Mouse (Mus musculus): ENCODE data around the gene Cyp4f40. TPM values are rescaled to one million over a fixed set of nuclear protein-coding genes. Genes with fewer than 3 reads are reported as not detected.
A peak's percentile ranks its signal among the peaks of the same experiment; 100 is the strongest.

Cyp4f40 gene
- polyA plus RNA-seq, 1 experiment from 2014 or later: not detected

- Histone ChIP-seq H3K27ac (ENCODE audit: low read depth, low read length) (no peak overlapping the region), H3K36me3 (ENCODE audit: control insufficient read depth, insufficient read depth, low read length) (no peaks in the 10 kb centered on the region), H3K27me3 (ENCODE audit: control insufficient read depth, insufficient read depth, low read length) (no peaks in the 10 kb centered on the region), H3K9ac (ENCODE audit: low read length) (peak overlapping the region; percentile 54), H3K9me3 (ENCODE audit: control insufficient read depth, low read length) (no peaks in the 10 kb centered on the region), H3K4me1 (replicated peaks; ENCODE audit: control insufficient read depth, insufficient read depth, low read length) (no peaks in the 10 kb centered on the region; the same call in 1 of the 2 replicates), H3K4me2 (ENCODE audit: low read depth, low read length, severe bottlenecking) (peak overlapping the region; percentile 56), H3K4me3 (ENCODE audit: low read depth, low read length) (peak overlapping the region; percentile 33)
- ATAC-seq (replicated peaks; ENCODE audit: low FRiP score) (peak; percentile 67), DNase-seq (ENCODE audit: low spot score) (peak; percentile 94)
- WGBS: 2% methylated on average over 17 of the region's 17 CpGs
Observed at GRCm38 (mm10) chr17:32634972-32635314, 23.8 kb upstream of the Cyp4f40 start.

- no peaks in the 10 kb centered on the region for H3K36me3 ChIP-seq (ENCODE audit: control insufficient read depth, insufficient read depth, low read length)
- H3K9me3 ChIP-seq (ENCODE audit: control insufficient read depth, low read length): no peaks in the 10 kb centered on the region
- H3K4me3 ChIP-seq (ENCODE audit: low read depth, low read length): no peak overlapping the region
- H3K4me2 ChIP-seq (ENCODE audit: low read depth, low read length, severe bottlenecking): no peak overlapping the region
- no peaks in the 10 kb centered on the region for H3K27me3 ChIP-seq (ENCODE audit: control insufficient read depth, insufficient read depth, low read length)
- H3K4me1 ChIP-seq (replicated peaks; ENCODE audit: control insufficient read depth, insufficient read depth, low read length): no peaks in the 10 kb centered on the region; the same call in 1 of the 2 replicates
- H3K9ac ChIP-seq (ENCODE audit: low read length): no peak overlapping the region
- DNase-seq (ENCODE audit: low spot score) (no peak), ATAC-seq (replicated peaks; ENCODE audit: low FRiP score) (no peak)
- WGBS: 60% methylated on average over 3 of the region's 3 CpGs
- no peak overlapping the region for H3K27ac ChIP-seq (ENCODE audit: low read depth, low read length)
Observed at GRCm38 (mm10) chr17:32636341-32636740, 22.4 kb upstream of the Cyp4f40 start.

GRCm38 (mm10) chr17:32637151-32637550 lies 21.5 kb upstream of the Cyp4f40 start:
- no peak overlapping the region for H3K27ac ChIP-seq (ENCODE audit: low read depth, low read length)
- WGBS: 95% methylated on average over 2 of the region's 2 CpGs
- ATAC-seq (replicated peaks; ENCODE audit: low FRiP score) (no peak), DNase-seq (ENCODE audit: low spot score) (no peak)
- H3K9ac ChIP-seq (ENCODE audit: low read length): no peak overlapping the region
- H3K27me3 ChIP-seq (ENCODE audit: control insufficient read depth, insufficient read depth, low read length): no peaks in the 10 kb centered on the region
- H3K9me3 ChIP-seq (ENCODE audit: control insufficient read depth, low read length): no peaks in the 10 kb centered on the region
- H3K36me3 ChIP-seq (ENCODE audit: control insufficient read depth, insufficient read depth, low read length): no peaks in the 10 kb centered on the region
- H3K4me3 ChIP-seq (ENCODE audit: low read depth, low read length): no peak overlapping the region
- no peak overlapping the region for H3K4me2 ChIP-seq (ENCODE audit: low read depth, low read length, severe bottlenecking)
- H3K4me1 ChIP-seq (replicated peaks; ENCODE audit: control insufficient read depth, insufficient read depth, low read length): no peaks in the 10 kb centered on the region; the same call in 1 of the 2 replicates

GRCm38 (mm10) chr17:32646631-32647030 lies 12.1 kb upstream of the Cyp4f40 start:
- ATAC-seq (replicated peaks; ENCODE audit: low FRiP score) (no peak), DNase-seq (ENCODE audit: low spot score) (no peak)
- Histone ChIP-seq H3K27me3 (ENCODE audit: control insufficient read depth, insufficient read depth, low read length) (no peaks in the 10 kb centered on the region), H3K4me3 (ENCODE audit: low read depth, low read length) (no peak overlapping the region), H3K9ac (ENCODE audit: low read length) (no peak overlapping the region), H3K4me2 (ENCODE audit: low read depth, low read length, severe bottlenecking) (no peak overlapping the region), H3K27ac (ENCODE audit: low read depth, low read length) (no peak overlapping the region), H3K9me3 (ENCODE audit: control insufficient read depth, low read length) (no peaks in the 10 kb centered on the region), H3K36me3 (ENCODE audit: control insufficient read depth, insufficient read depth, low read length) (no peaks in the 10 kb centered on the region), H3K4me1 (replicated peaks; ENCODE audit: control insufficient read depth, insufficient read depth, low read length) (no peaks in the 10 kb centered on the region)
- WGBS: 91% methylated on average over 4 of the region's 4 CpGs

- DNase-seq (ENCODE audit: low spot score): no peak
- Histone ChIP-seq H3K27ac (ENCODE audit: low read depth, low read length) (no peak overlapping the region), H3K36me3 (ENCODE audit: control insufficient read depth, insufficient read depth, low read length) (no peaks in the 10 kb centered on the region), H3K27me3 (ENCODE audit: control insufficient read depth, insufficient read depth, low read length) (no peaks in the 10 kb centered on the region), H3K4me1 (replicated peaks; ENCODE audit: control insufficient read depth, insufficient read depth, low read length) (no peaks in the 10 kb centered on the region), H3K9me3 (ENCODE audit: control insufficient read depth, low read length) (no peaks in the 10 kb centered on the region), H3K4me3 (ENCODE audit: low read depth, low read length) (no peak overlapping the region), H3K4me2 (ENCODE audit: low read depth, low read length, severe bottlenecking) (no peak overlapping the region), H3K9ac (ENCODE audit: low read length) (no peak overlapping the region)
- WGBS: 90% methylated on average over 4 of the region's 4 CpGs
- ATAC-seq (replicated peaks; ENCODE audit: low FRiP score): no peak
Observed at GRCm38 (mm10) chr17:32653860-32654259, 4.8 kb upstream of the Cyp4f40 start.

GRCm38 (mm10) chr17:32657041-32657440 lies 1.7 kb upstream of the Cyp4f40 start:
- no peaks in the 10 kb centered on the region for H3K9me3 ChIP-seq (ENCODE audit: control insufficient read depth, low read length)
- no peak overlapping the region for H3K9ac ChIP-seq (ENCODE audit: low read length)
- no peak for DNase-seq (ENCODE audit: low spot score)
- H3K4me1 ChIP-seq (replicated peaks; ENCODE audit: control insufficient read depth, insufficient read depth, low read length): no peaks in the 10 kb centered on the region
- no peak overlapping the region for H3K4me3 ChIP-seq (ENCODE audit: low read depth, low read length)
- H3K27me3 ChIP-seq (ENCODE audit: control insufficient read depth, insufficient read depth, low read length): no peaks in the 10 kb centered on the region
- no peaks in the 10 kb centered on the region for H3K36me3 ChIP-seq (ENCODE audit: control insufficient read depth, insufficient read depth, low read length)
- no peak for ATAC-seq (replicated peaks; ENCODE audit: low FRiP score)
- no peak overlapping the region for H3K27ac ChIP-seq (ENCODE audit: low read depth, low read length)
- no peak overlapping the region for H3K4me2 ChIP-seq (ENCODE audit: low read depth, low read length, severe bottlenecking)
- 81% methylated on average over 3 of the region's 3 CpGs for WGBS

- H3K36me3 ChIP-seq (ENCODE audit: control insufficient read depth, insufficient read depth, low read length): no peaks in the 10 kb centered on the region
- no peak overlapping the region for H3K9ac ChIP-seq (ENCODE audit: low read length)
- ATAC-seq (replicated peaks; ENCODE audit: low FRiP score): no peak
- DNase-seq (ENCODE audit: low spot score): no peak
- H3K4me1 ChIP-seq (replicated peaks; ENCODE audit: control insufficient read depth, insufficient read depth, low read length): no peaks in the 10 kb centered on the region
- no peaks in the 10 kb centered on the region for H3K27me3 ChIP-seq (ENCODE audit: control insufficient read depth, insufficient read depth, low read length)
- no peaks in the 10 kb centered on the region for H3K9me3 ChIP-seq (ENCODE audit: control insufficient read depth, low read length)
- H3K4me2 ChIP-seq (ENCODE audit: low read depth, low read length, severe bottlenecking): no peak overlapping the region
- WGBS: 89% methylated on average over 1 of the region's 1 CpGs
- H3K4me3 ChIP-seq (ENCODE audit: low read depth, low read length): no peak overlapping the region
- no peak overlapping the region for H3K27ac ChIP-seq (ENCODE audit: low read depth, low read length)
Observed at GRCm38 (mm10) chr17:32658246-32658645, 454 bp upstream of the Cyp4f40 start.

- 71% methylated on average over 7 of the region's 7 CpGs for WGBS
- H3K27me3 ChIP-seq (ENCODE audit: control insufficient read depth, insufficient read depth, low read length): no peaks in the 10 kb centered on the region
- H3K9me3 ChIP-seq (ENCODE audit: control insufficient read depth, low read length): no peaks in the 10 kb centered on the region
- no peak overlapping the region for H3K4me3 ChIP-seq (ENCODE audit: low read depth, low read length)
- H3K36me3 ChIP-seq (ENCODE audit: control insufficient read depth, insufficient read depth, low read length): no peaks in the 10 kb centered on the region
- H3K4me2 ChIP-seq (ENCODE audit: low read depth, low read length, severe bottlenecking): no peak overlapping the region
- H3K27ac ChIP-seq (ENCODE audit: low read depth, low read length): no peak overlapping the region
- H3K9ac ChIP-seq (ENCODE audit: low read length): no peak overlapping the region
- no peak for DNase-seq (ENCODE audit: low spot score)
- no peak for ATAC-seq (replicated peaks; ENCODE audit: low FRiP score)
- H3K4me1 ChIP-seq (replicated peaks; ENCODE audit: control insufficient read depth, insufficient read depth, low read length): no peaks in the 10 kb centered on the region
Observed at GRCm38 (mm10) chr17:32673976-32674375, 15.3 kb downstream of the Cyp4f40 start.

- Histone ChIP-seq H3K36me3 (ENCODE audit: control insufficient read depth, insufficient read depth, low read length) (no peaks in the 10 kb centered on the region), H3K27me3 (ENCODE audit: control insufficient read depth, insufficient read depth, low read length) (no peaks in the 10 kb centered on the region), H3K4me3 (ENCODE audit: low read depth, low read length) (no peak overlapping the region), H3K9ac (ENCODE audit: low read length) (no peak overlapping the region; the same call in 1 of the 2 replicates), H3K27ac (ENCODE audit: low read depth, low read length) (no peak overlapping the region), H3K4me2 (ENCODE audit: low read depth, low read length, severe bottlenecking) (no peak overlapping the region), H3K9me3 (ENCODE audit: control insufficient read depth, low read length) (no peaks in the 10 kb centered on the region), H3K4me1 (replicated peaks; ENCODE audit: control insufficient read depth, insufficient read depth, low read length) (no peaks in the 10 kb centered on the region)
- DNase-seq (ENCODE audit: low spot score) (peak; percentile 57), ATAC-seq (replicated peaks; ENCODE audit: low FRiP score) (no peak)
- WGBS: 49% methylated on average over 21 of the region's 21 CpGs
Observed at GRCm38 (mm10) chr17:32676040-32676635, 17.4 kb downstream of the Cyp4f40 start.
